Mouse (Mus musculus) limb, embryonic 14.5 days (tissue): ENCODE data around the gene 2310022A10Rik. TPM values are rescaled to one million over a fixed set of nuclear protein-coding genes. Genes with fewer than 3 reads are reported as not detected.
A peak's percentile ranks its signal among the peaks of the same experiment; 100 is the strongest.

Experiments used
- ATAC-seq: fragments of 200-750 bp; cut with Nextera tagmentation; 2 replicates; pipeline ENCODE4 v1.8.0; 2017; ENCODE audit warnings: low read depth, moderate number of reproducible peaks, moderate TSS enrichment; ENCODE audit not compliant: low FRiP score
- DNase-seq: peaks from one replicate; pipeline ENCODE4 v3.0.0-alpha.2; 2015; ENCODE audit warnings: low spot score
- H3K27ac ChIP-seq: fragments of 300-500 bp; sonication (generic); replicated peaks from 2 replicates; pipeline ENCODE4 v1.5.1; 2014; ENCODE audit warnings: low read depth, mild to moderate bottlenecking, low read length, moderate library complexity, mixed read lengths
- H3K27me3 ChIP-seq: fragments of 300-500 bp; sonication (generic); 2 replicates; pipeline ENCODE4 v1.6.1; 2014; ENCODE audit warnings: low read length, mixed read lengths; ENCODE audit not compliant: control insufficient read depth, insufficient read depth
- H3K36me3 ChIP-seq: fragments of 300-500 bp; sonication (generic); 2 replicates; pipeline ENCODE4 v1.6.1; 2014; ENCODE audit warnings: mild to moderate bottlenecking, low read length, moderate library complexity, mixed read lengths; ENCODE audit not compliant: control insufficient read depth, insufficient read depth
- H3K4me1 ChIP-seq: fragments of 300-500 bp; sonication (generic); 2 replicates; pipeline ENCODE4 v1.6.1; 2014; ENCODE audit warnings: antibody characterized with exemption, low read length, mixed read lengths; ENCODE audit not compliant: control insufficient read depth, insufficient read depth
- H3K4me2 ChIP-seq: fragments of 300-500 bp; sonication (generic); replicated peaks from 2 replicates; pipeline ENCODE4 v1.6.1; 2014; ENCODE audit warnings: low read depth, mild to moderate bottlenecking, low read length, moderate library complexity; ENCODE audit not compliant: severe bottlenecking
- H3K4me3 ChIP-seq: fragments of 300-500 bp; sonication (generic); replicated peaks from 2 replicates; pipeline ENCODE4 v1.5.1; 2014; ENCODE audit warnings: low read length
- H3K9ac ChIP-seq: fragments of 300-500 bp; sonication (generic); 2 replicates; pipeline ENCODE4 v1.6.1; 2014; ENCODE audit warnings: mild to moderate bottlenecking, low read depth, low read length, moderate library complexity; ENCODE audit not compliant: severe bottlenecking
- H3K9me3 ChIP-seq: fragments of 300-500 bp; sonication (generic); 2 replicates; pipeline ENCODE4 v1.6.1; 2016; ENCODE audit warnings: low read length; ENCODE audit not compliant: control insufficient read depth
- POLR2A ChIP-seq: fragments of 200-500 bp; IDR thresholded peaks from 2 replicates; pipeline ENCODE4 v1.8.0; 2012; ENCODE audit warnings: inconsistent platforms, mild to moderate bottlenecking, moderate library complexity, borderline replicate concordance; ENCODE audit not compliant: insufficient read depth, insufficient read length; ENCODE audit errors: extremely low read depth
- WGBS: fragments of 180-500 bp; shearing (Covaris S2); extraction: QIAGEN DNeasy Blood & Tissue Kit; methylation state at CpG from one replicate; pipeline ENCODE4 v1.1.7; 2014; 5-methylcytosine and 5-hydroxymethylcytosine counted together
- polyA plus RNA-seq, 2 experiments: library from polyadenylated mRNA; depleted of rRNA in 1 of 2; stranded (reverse) in 1 of 2; unstranded in 1 of 2; fragments of >200 nt; fragmentation: Nextera tagmentation in 1 of 2; extraction: Ambion mirVana in 1 of 2; gene quantifications; 2 replicates each; pipeline versions ENCODE4 v1.2.1 to v1.2.3; 2012 to 2014

The 2310022A10Rik gene
- polyA plus RNA-seq, 2 experiments, result 27.4 to 39.8 TPM

GRCm38 (mm10) chr7:27596586-27597503 is 43.8 kb downstream of the 2310022A10Rik start:
- Histone ChIP-seq H3K4me3 (no peak overlapping the region), H3K9me3 (no peaks in the 10 kb centered on the region), H3K27me3 (no peaks in the 10 kb centered on the region), H3K27ac (peak overlapping the region; percentile 68), H3K9ac (peak overlapping the region; percentile 40), H3K4me1 (peaks cover 21% of the 10 kb centered on the region; the same call in 1 of the 2 replicates), H3K4me2 (no peak overlapping the region; the same call in 1 of the 2 replicates), H3K36me3 (0 out of 2 replicates have a peak, but pooled peaks cover 2% of the 10 kb centered on the region)
- ATAC-seq (no peak), DNase-seq (no peak)
- WGBS, result 55% methylated on average over 10 of the region's 10 CpGs
- TF ChIP-seq POLR2A, result no peak

DNA sequence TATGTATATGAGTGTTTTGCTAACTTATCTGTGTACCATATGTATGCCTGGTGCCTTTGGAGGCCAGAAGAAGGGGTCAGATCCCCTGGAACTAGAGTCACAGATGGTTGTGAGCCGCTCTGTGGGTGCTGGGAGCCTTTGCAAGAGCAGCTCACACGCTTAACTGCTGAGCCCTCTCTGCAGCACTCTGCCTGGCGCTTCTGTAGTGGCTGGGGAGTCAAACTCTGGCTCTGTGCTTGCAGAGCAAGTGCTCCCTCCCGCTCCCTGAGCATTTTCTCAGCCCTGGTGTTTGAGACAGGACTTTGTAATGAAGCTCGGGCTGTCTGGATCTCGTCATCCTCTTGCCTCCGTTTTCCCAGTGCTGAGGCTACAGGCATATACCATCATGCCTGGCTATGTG is 45.0 kb downstream of the 2310022A10Rik start:
- ATAC-seq (no peak), DNase-seq (no peak)
- WGBS, result 81% methylated on average over 7 of the region's 7 CpGs
- Histone ChIP-seq H3K4me3 (no peak overlapping the region), H3K4me1 (peaks cover 23% of the 10 kb centered on the region; the same call in 1 of the 2 replicates), H3K27ac (no peak overlapping the region), H3K27me3 (no peaks in the 10 kb centered on the region), H3K9me3 (no peaks in the 10 kb centered on the region), H3K9ac (no peak overlapping the region), H3K36me3 (0 out of 2 replicates have a peak, but pooled peaks cover 2% of the 10 kb centered on the region), H3K4me2 (no peak overlapping the region)
- no peak for TF ChIP-seq POLR2A

DNA sequence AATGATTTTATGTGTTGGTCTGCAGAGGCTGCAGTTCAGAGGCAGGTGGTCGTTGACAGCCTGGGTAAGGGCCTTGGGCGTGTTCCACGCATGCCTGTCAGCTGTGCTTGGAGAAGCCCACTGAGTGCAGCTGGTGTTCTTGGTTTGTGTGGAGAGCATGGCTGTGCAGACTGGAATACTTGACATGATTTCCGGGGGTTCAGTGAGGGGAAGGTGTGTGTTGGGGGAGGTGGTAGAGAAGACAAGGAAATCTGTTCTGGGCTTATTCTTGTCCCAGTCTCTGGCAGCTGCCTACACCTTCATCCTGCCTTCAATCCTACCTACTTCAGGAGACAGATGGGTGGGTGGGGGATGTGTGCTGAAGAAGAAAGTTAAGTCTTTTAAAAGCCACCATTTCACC is 48.6 kb downstream of the 2310022A10Rik start:
- H3K27ac ChIP-seq, result 0 out of 2 replicates have a peak overlapping the region, but pooled peaks have one; percentile 38
- no peak for ATAC-seq

DNA sequence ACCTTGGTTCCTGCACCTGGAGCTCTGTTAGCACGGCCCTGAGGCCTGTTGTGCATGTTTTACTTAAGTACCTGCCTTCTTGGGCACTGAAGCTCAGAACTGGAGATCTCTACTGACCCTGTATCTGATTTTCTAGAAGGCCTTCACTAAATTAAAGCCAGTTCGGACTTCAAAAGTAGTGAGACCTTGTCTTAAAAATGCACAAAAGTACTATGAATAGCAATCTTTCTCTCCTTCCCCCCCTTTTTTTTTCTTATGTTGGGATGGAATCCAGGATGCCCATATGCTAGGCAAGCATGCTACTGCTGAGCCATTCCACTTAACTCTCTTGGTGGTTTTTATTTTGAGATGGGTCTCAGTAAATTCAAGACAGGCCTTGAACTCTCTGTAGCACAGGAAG is 49.1 kb downstream of the 2310022A10Rik start:
- Histone ChIP-seq H3K9me3 (no peaks in the 10 kb centered on the region), H3K4me2 (no peak overlapping the region), H3K9ac (no peak overlapping the region), H3K4me3 (no peak overlapping the region), H3K4me1 (peaks cover 32% of the 10 kb centered on the region), H3K27ac (no peak overlapping the region), H3K27me3 (no peaks in the 10 kb centered on the region), H3K36me3 (peaks cover 2% of the 10 kb centered on the region; the same call in 1 of the 2 replicates)
- no peak for TF ChIP-seq POLR2A
- DNase-seq, result no peak
- 75% methylated on average over 2 of the region's 2 CpGs for whole genome bisulfite sequencing
- ATAC-seq, result no peak

More for the DNA sequence above, 48.6 kb downstream of the 2310022A10Rik start:
- Histone ChIP-seq H3K36me3 (peaks cover 2% of the 10 kb centered on the region; the same call in 1 of the 2 replicates), H3K27me3 (no peaks in the 10 kb centered on the region), H3K4me1 (peaks cover 36% of the 10 kb centered on the region), H3K4me3 (no peak overlapping the region), H3K9me3 (no peaks in the 10 kb centered on the region), H3K4me2 (no peak overlapping the region), H3K9ac (no peak overlapping the region)
- WGBS, result 55% methylated on average over 4 of the region's 4 CpGs
- no peak for TF ChIP-seq POLR2A
- DNase-seq, result no peak

GRCm38 (mm10) chr7:27602835-27603234 is 49.8 kb downstream of the 2310022A10Rik start:
- H3K27ac ChIP-seq, result no peak overlapping the region
- no peak for ATAC-seq
- H3K9me3 ChIP-seq, result no peaks in the 10 kb centered on the region
- peaks cover 6% of the 10 kb centered on the region; the same call in 1 of the 2 replicates for H3K36me3 ChIP-seq
- no peak overlapping the region for H3K4me3 ChIP-seq
- no peak for TF ChIP-seq POLR2A
- peaks cover 32% of the 10 kb centered on the region for H3K4me1 ChIP-seq
- no peak overlapping the region for H3K9ac ChIP-seq
- no peaks in the 10 kb centered on the region for H3K27me3 ChIP-seq
- no peak for DNase-seq
- 77% methylated on average over 7 of the region's 7 CpGs for WGBS
- H3K4me2 ChIP-seq, result no peak overlapping the region
